Mouse (Mus musculus): ENCODE results near the gene Idh2.
"Not testable (repeated sequence)": the region's sequence is repeated elsewhere in the genome, so short reads cannot be mapped to it uniquely, and the experiment has no call there.

Gene Idh2

DNA sequence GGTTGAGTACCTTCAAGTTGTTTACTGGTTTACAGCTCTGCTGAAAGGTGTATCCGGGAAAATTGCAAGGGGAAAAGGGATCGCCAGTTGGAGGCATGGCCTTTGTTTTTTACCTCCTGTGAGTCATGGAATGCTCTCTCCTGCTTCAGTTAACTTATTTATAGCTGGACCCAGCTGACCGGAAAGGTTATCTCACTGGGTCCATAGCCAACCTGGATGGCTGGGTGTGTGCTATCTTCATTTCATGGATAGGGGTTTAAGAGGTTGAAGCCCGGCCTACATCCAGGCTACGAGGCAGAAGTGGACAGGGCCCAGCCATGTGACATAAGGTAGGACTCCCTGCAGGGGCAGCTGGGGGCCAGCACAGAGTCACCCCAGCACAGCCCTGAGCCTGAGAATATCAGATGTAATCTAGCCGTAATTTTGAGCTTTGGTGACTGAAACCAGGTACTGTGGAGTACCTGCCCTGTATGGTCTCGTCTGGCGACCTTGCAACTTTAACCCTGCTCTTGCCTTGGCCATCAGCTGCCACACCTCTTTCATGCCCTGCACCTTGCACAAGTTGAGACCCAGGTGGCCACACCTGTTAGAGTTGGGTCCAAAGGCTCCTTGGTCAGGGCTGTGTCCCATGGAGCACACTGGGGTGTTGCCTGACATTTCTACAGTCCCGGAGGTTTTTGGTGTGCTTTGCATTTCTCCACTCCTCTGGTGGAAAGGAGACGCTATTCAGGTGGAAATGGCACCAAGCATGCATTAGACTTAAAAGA lies 55.0 kb downstream of the Idh2 start:
- DNase-seq (ENCODE audit: extremely low spot score), result no peak

GRCm38 (mm10) chr7:80059064-80059838 lies 55.9 kb downstream of the Idh2 start:
- DNase-seq (ENCODE audit: extremely low spot score), result no peak

DNA sequence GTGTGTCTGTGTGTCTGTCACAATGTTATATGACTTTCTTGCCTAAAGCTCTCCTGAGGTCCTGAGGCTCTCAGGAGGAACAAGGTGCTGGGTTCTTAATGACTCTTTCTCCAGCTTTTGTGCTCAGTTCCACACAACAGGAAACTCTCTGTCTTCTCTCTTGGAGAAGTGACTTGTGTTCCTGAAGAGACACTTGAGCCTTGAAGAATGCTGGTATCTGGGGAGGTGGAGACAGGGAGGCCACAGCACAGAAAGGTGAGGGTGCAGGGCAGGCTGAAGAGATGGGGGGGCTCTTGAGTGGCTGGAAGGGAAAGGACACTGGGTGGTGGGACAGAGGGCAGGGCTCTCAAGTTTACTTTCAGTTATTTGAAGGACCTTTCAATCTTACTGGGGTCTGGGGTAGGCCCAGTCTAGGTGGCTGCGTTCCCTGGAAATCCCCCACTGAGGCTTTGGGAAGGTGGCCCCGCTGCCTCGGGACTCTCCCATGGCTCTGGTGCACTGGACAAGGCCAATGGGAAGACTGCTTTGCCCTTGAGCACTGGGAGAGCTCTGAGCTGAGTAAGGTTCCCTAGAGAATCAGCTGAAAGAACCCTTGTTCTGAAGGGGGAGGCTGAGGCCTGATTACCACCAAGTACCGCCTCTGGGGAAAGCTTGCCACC lies 56.7 kb downstream of the Idh2 start:
- DNase-seq (ENCODE audit: extremely low spot score), result no peak

DNA sequence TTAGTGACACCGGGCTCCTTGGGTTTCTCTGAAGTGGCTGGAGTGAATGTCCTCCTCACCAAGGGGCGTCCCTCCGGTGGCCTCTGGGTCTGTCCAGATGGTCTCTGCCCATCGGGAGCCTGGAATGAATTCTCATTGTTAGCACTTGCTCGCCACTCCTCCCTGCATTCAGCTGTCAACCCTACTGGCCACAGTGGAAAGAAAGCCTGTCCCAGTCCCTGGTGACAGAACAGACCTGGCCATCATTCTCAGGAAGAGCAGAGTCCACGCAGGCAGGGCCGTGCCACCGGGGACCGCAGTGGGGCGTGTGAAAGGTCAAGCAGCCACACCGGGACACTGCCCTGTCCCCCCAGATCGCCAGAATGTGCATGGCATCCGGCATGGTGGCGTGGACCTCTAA lies 57.4 kb downstream of the Idh2 start:
- peak; percentile 53 for DNase-seq (ENCODE audit: extremely low spot score)

DNA sequence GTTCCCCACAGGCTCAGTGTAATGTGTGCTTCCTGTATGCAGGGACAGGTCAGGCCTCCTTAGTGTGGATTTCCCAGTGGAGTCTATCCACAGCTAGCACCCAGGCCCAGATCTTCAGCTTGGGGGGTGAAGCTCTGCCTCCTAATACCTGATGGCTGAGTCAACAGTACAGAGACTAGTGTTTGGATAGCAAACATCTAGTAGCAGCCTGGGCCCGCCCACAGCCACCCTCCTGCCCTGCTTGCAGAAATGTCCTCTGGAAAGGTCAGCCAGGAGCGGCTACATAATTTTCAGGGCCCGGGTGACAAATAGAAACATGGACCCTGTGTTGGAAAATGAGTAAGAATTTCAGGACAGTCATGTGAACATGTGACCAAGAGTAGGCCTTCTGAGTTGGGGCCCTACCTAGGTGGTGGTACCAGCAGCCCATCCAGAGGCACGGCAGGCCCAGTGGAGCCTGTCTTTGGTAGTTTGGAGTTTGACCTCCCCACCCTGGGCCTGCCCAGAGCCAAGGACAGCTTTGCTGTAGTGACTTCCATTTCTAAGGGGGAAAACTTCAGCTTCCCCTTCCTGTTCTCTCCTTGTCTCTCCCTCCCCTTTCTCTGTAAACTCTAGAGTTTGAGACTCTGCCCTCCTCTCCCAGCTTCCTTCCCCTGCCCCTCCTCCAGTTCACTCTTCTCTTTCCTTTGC lies 58.0 kb downstream of the Idh2 start:
- DNase-seq (ENCODE audit: extremely low spot score), result no peak

DNA sequence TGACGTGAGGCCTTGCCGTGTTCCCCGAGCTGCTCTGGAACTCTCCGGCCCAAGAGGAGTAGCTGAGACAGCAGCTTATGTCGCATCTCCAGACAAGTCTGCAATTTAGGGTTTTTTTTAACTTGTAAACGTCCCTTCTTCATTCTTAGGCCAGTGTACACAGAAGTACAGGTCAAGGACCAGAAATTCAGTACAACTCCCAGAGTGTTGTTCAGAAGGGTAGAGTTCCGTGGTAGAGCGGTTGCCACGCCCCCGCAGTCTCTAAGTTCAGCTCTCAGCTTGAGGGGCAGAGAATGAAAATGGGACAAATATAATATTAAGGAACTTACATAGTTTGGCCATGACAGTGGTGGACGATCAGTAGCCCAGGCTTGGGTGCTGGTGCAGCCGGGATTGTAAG lies 59.4 kb downstream of the Idh2 start:
- no peak for DNase-seq (ENCODE audit: extremely low spot score)

GRCm38 (mm10) chr7:80053147-80053546 lies 62.0 kb downstream of the Idh2 start:
- no peak for DNase-seq (ENCODE audit: extremely low spot score)

DNA sequence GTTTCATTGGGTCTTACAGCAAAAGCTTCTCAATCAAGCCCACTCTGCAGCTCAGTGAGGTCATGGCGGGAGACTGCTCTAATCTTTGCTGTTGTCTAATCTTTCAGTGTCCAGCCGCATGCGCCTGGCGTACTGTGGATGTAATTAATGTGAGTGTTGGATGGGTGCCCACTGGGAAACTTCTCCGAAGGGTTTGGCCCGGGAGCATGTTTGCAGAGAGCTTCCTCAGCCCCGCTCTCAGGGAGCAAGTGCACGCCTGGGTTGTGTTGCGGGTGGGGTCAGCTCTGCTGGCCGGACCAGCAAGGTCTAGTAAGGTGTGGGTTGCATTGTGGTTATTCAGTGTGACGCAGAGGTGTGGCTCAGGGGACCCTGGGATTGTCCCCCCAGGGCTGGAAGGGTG lies 62.9 kb downstream of the Idh2 start:
- DNase-seq (ENCODE audit: extremely low spot score), result no peak

DNA sequence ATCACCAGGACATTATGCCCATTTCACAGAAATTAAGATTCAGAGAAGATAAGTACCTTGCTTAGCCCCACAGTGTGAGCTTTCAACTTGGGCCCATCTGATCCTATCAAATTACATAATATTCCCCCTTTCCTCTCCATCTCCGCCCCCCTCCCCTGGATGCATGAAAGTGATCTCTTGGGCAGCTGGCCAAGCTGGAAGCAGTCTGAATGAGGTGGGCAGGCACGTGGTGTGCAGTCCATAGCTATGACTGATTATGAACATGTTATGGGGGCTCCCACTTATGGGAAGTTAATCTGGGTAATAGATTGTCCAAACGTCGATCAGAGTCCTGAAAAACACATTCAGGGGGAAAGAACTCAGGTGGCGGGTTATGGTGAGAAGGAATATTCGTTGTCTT lies 63.4 kb downstream of the Idh2 start:
- DNase-seq (ENCODE audit: extremely low spot score), result no peak

GRCm38 (mm10) chr7:80050382-80050781 lies 64.8 kb downstream of the Idh2 start:
- not testable (repeated sequence) for DNase-seq (ENCODE audit: extremely low spot score)

DNA sequence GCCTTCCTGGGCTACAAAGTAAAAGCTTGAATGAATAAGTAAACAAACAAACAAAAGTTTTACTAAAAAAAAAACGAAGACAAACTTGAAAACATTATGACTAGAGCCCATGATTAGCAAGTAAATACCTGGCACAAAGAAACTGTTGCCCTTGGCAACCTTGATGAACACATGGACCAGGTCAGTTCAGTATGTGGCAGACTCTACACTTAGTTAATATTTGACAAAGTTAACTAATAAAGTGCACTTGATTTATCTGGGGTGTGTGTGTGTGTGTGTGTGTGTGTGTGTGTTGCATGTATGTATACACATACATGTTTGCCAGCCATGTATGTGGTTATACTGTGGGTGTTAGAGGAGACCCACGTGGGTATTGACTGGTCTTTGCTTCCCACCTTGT lies 65.4 kb downstream of the Idh2 start:
- no peak for DNase-seq (ENCODE audit: extremely low spot score)

GRCm38 (mm10) chr7:80047041-80047440 lies 68.2 kb downstream of the Idh2 start:
- DNase-seq (ENCODE audit: extremely low spot score), result no peak

Data from embryo, embryonic 9.5 days (tissue).